Mouse (Mus musculus) myocyte (in vitro differentiated cells): ENCODE measurements around the gene Ptprt.

ENCODE experiments used
- CEBPB ChIP-seq: IDR thresholded peaks from 2 replicates; pipeline ENCODE4 v1.6.1; 2011; ENCODE audit warnings: mild to moderate bottlenecking, moderate library complexity; ENCODE audit not compliant: poor library complexity, insufficient read depth, severe bottlenecking
- E2F4 ChIP-seq: IDR thresholded peaks from one replicate; pipeline ENCODE4 v1.6.1; 2011; ENCODE audit warnings: mild to moderate bottlenecking, control low read depth, moderate library complexity; ENCODE audit not compliant: insufficient read depth
- MAX ChIP-seq: IDR thresholded peaks from one replicate; pipeline ENCODE4 v1.6.1; 2011; ENCODE audit warnings: low read depth, mild to moderate bottlenecking, control low read depth
- MYOD1 ChIP-seq, 3 experiments: IDR thresholded peaks; one replicate each; pipeline ENCODE4 v1.6.1; 2011; ENCODE audit warnings: control low read depth in 2 of 3, low read depth in 2 of 3, mild to moderate bottlenecking in 2 of 3, moderate library complexity in 1 of 3; ENCODE audit not compliant: insufficient read length in 2 of 3, control insufficient read depth in 1 of 3
- POLR2A ChIP-seq: IDR thresholded peaks from one replicate; pipeline ENCODE4 v1.6.1; 2011; ENCODE audit warnings: low read depth, mild to moderate bottlenecking, control low read depth, moderate library complexity; ENCODE audit not compliant: insufficient read length
- POLR2AphosphoS2 ChIP-seq: IDR thresholded peaks from one replicate; pipeline ENCODE4 v1.6.1; 2011; ENCODE audit warnings: low read depth, control low read depth; ENCODE audit not compliant: insufficient read length
- REST ChIP-seq: IDR thresholded peaks from one replicate; pipeline ENCODE4 v1.6.1; 2011; ENCODE audit warnings: mild to moderate bottlenecking, control low read depth, moderate library complexity; ENCODE audit not compliant: insufficient read depth, insufficient read length
- SRF ChIP-seq: IDR thresholded peaks from one replicate; pipeline ENCODE4 v1.6.1; 2011; ENCODE audit warnings: low read depth; ENCODE audit not compliant: control insufficient read depth, insufficient read length
- TCF12 ChIP-seq: IDR thresholded peaks from one replicate; pipeline ENCODE4 v1.6.1; 2011; ENCODE audit warnings: mild to moderate bottlenecking, control low read depth; ENCODE audit not compliant: poor library complexity, insufficient read depth, severe bottlenecking
- USF1 ChIP-seq: IDR thresholded peaks from one replicate; pipeline ENCODE4 v1.6.1; 2011; ENCODE audit warnings: low read depth, mild to moderate bottlenecking, control low read depth, moderate library complexity

GRCm38 (mm10) chr2:161499097-161499899 is 1161.6 kb downstream of the Ptprt start:
- TF ChIP-seq MYOD1 (IDR thresholded peaks at IDR 0.05; ENCODE audit: control insufficient read depth in 1 of 3, insufficient read length in 2 of 3, low read depth in 2 of 3) (no peak), CEBPB (no peak), POLR2AphosphoS2 (no peak), POLR2A (no peak), USF1 (no peak), E2F4 (no peak), TCF12 (no peak), REST (no peak), MAX (no peak), SRF (no peak)
